Mouse (Mus musculus): ENCODE results near the gene Ces4a.

DNA sequence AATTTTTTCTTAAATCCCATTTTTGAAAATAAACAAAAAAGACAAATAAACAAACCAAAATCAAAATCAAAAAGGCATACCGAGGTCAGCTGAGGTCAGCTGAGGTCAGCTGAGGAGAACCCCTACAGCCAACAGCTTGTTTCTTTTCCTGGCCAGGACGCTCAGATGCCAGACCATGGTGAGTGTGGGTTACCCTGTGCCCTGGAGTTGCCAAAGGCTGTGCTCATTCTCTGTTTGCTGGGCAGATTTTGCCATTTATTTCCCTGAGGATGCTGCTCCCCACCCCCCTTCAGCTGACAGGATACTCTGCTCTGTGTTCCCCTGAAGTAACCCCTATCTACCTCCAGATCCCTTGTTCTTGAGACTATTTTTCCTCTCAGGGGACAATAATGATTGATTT, 35.5 kb downstream of the Ces4a start:
- TF ChIP-seq CTCF (IDR thresholded peaks at IDR 0.05; ENCODE audit: low read depth) (no peak), EP300 (IDR thresholded peaks at IDR 0.05; ENCODE audit: low read depth) (no peak)
